Mouse (Mus musculus): Measurements from ENCODE around the gene Lyst.

- no peak for TF ChIP-seq POLR2A (IDR thresholded peaks at IDR 0.05; ENCODE audit: insufficient read depth, low read depth, low read length)
- no peak for TF ChIP-seq EP300 (IDR thresholded peaks at IDR 0.05; ENCODE audit: insufficient read depth, low read depth, low read length)
Measured at GRCm38 (mm10) chr13:13674669-13675343, 84.6 kb downstream of the Lyst start.

Measured in heart, adult 2 months (tissue).